Mouse (Mus musculus) cerebellum, adult 11 months (tissue): ENCODE measurements at regions not wholly inside any gene's neighbourhood (a gene's known extent, or its start where the extent isn't known, plus 50 kb on each side); places are given as distances from the start of the nearest gene placed in this dataset.

ENCODE experiments used
- DNase-seq: peaks from one replicate; pipeline ENCODE4 v3.0.0; 2022

DNA sequence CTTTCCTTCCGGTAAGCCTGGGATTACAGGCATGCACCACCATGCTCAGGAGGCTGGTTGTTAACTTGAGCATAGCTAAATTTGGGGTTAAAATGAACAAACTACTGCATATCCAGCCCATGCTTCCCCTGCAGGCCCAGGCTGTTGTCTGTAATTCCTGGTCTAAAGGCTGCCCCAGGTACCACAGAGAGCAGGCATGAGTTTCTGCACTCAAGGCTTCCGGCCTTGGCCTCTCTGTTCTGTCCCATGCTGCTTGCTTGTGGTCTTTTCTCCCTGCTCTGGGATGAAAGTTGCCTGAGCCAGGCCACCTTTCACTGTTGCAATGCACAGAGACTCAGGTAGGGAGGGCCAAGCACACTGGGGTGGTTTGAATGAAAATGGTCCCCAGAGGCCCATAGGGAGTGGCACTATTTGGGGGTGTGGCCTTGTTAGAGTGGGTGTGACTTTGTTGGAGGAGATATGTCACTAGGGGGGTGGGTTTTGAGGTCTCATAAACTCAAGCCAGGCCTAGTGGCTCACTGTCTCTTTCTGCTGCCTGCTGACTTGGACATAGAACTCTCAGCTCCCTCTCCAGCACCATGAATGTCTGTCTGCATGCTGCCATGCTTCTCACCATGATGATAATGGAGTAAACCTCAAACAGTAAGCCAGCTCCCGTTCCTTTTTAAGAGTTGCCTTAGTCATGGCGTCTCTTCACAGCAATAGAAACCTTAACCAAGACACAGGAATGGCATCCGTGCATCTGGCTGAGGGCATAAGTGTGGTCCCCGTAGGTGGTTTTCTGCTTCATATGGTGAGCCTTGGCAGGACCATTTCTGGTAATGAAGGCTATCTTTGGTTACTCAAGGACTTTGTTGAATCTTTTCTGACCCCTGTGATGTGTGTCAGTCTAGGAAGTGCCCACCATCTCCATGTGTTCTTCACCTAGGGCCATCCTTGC lies 86.7 kb upstream of the Zfp366 start:
- DNase-seq: no peak

DNA sequence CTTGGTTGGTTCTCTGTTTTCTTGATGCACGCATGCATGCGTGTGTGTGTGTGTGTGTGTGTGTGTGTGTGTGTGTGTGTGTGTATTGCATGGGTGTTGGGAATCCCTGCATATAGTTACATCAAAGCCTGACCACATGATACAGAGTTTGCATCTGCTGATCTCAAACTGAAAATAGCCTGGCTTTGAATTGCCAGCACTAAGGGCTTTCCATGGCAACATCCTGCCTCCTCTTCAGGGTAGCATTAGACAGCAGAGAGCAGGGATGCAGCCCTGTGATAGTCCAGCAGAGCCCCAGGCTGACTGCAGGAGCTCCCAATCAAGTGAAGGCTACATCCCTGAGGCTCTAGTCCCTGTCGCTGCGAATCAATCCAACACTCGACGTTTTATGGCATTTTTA lies 87.8 kb upstream of the Zfp366 start:
- no peak for DNase-seq

DNA sequence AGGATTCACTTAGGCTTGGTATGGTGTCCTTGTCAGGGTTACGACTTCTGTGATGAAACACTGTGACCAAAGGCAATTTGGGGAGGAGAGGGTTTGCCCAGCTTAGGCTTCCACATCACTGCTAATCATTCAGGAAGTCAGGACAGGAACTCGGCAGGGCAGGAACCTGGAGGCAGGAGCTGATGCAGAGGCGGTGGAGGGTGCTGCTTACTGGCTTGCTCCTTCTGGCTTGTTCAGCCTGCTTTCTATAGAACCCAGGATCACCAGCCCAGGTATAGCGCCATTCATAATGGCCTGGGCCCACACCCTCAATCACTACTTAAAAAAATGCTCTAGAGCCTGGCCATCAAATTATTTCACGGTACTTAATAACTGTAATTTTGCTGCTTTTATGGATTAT lies 89.6 kb upstream of the Zfp366 start:
- no peak for DNase-seq

DNA sequence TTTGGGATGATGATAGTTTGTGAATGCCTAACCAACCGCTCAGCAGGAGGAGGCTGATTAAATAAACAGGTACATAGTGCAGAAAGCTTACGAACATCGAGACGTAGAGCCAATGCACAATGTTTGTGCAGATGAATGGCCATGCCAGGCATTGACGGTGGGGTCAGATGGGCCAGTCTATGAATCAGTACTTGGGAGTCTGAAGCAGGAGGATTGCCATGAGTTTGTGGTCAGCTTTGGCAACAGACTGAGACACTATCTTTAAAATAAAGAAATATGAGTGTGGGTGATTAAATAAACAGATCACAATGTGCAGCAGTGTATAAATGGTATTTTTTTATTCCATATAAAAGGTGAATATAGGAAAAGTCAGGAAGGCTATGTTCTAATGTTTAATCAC lies 90.4 kb upstream of the Zfp366 start:
- no peak for DNase-seq

DNA sequence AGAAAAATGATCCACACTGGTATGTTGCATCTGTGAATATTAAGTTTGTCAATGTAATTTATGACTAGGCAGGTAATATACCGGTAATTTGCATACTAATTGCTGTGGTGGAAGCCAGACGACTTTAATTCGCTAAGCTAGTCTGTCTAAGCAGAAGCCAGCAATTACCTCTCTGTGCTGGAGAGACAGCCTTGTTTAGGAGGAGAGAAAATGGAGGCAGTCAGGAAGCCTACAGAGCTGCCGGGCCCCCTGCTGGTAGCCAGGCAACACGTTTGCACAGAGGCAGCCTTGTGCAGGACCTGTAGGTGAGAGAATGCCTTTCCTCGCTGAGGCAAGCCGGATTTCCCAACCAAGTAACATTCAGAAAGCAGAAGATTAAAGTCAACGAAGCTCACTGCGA lies 91.4 kb upstream of the Zfp366 start:
- peak; percentile 12 for DNase-seq

DNA sequence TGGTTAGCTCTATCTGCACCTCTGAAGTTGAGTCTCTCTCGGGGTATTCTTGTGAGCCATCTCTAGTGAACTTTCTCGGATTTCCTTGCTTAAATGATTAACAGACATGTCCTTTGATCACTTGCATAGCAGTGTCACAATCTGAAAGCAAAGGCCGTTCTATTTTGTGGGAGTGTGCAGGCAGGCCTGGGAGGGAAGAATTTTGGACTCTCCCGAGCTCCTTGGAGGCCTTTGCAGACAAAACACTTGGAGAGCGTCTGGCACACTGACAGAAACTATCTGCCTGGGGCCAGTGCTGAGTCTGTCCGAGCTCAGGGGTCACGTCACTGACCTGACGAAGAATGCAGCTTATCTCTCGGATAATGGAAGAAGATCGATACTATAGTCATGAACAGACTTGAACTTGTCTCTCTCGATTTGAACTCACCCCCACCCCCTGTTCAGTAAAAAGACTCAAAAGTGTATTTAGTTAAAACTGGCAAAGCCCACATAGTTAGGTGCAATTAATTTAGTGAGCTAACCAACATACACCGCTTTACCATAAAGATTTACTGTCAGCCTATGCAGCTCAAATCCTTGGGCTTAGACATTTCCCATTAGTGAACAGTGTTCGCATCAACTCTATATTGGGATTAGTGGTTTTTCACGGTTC lies 92.2 kb upstream of the Zfp366 start:
- DNase-seq: no peak

DNA sequence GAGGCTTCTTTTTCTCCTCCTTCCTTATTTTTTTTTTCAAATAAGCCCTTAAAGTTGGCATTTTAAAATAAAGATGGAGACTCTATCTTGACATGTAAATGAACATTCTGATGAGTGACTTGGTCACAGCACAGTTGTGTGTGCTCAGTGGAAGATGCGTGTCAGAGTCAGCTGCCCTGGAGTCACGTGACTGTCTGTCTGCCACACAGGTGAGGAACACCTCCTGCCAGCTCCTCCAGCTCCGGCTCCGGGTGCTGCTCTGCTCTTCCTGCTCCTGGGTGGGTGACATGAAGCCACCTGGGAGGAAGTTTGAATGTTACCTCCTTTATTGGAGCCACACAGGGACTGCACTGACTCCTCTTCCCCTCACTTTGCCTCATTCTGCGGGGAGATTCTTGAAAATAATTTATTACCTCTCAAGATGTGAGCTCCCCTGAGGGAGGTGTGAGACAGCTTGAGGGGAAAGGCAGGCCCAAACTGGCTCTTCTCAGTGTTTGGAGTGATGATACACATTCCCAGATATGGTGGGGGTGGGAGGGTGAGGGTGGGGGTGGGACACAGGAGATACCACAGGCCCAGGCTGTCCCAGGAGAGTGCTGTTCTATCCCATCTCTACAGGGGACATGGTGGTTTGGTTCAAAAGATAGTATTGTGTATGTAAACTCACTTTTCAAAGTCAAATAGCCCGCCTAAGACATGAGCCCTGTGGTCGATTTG lies 92.9 kb upstream of the Zfp366 start:
- DNase-seq: no peak

DNA sequence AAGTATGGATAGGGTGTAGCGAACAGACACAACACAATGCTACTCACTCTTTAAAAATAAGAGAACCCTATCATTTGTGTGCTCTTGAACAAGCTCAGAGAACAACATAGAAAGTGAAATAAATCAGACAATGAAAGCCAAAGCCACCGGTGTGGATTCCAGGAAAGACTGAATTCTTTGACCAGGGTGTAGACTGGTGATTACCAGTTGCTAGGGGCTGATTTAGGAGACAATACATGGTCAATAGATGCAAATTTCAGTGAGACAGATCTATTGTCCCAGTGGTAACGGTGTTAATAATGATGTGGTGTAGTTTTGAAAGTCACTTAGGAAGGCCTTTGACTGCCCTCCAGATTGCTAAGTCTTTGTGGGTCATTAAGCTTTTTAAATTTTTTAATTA lies 94.3 kb upstream of the Zfp366 start:
- no peak for DNase-seq

DNA sequence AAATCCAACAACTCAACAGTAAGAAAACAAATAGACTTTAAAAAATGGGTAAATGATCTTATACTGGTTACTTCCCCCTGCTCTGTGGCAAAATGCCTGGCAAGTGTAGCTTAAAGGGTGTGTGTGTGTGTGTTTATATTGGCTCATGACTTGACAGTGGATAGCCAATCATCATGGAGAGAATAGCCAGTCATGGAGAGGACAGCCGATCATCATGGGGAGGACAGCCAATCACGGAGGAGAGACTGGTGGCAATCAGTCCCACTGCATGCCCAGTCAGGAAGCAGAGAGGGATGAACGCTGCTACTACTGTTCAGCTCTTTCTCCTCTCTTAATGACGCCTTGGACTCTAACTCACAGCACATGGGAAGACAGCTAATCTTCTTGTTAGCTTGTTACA lies 96.3 kb upstream of the Zfp366 start:
- no peak for DNase-seq

DNA sequence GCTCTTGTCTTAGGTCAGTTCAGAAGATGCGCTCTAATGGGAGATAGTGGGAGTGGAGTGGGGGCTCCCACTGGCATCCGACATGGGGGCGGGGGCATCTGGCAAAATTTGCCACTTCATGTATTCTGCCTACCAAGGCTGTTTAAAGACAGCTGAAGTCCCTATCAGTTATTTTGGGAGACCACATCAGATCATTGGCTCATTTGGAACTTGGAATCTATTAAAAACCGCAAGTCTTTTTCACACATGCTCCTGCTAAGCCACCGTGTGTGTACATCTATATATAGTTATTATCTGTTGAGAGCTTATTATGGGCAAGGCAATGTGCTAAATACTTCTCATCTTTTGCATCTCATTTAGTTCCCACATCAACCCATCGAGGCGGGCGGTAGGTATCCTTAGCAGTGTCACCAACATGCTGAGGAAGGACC lies 95.0 kb upstream of the 1700024P04Rik start:
- DNase-seq: no peak

DNA sequence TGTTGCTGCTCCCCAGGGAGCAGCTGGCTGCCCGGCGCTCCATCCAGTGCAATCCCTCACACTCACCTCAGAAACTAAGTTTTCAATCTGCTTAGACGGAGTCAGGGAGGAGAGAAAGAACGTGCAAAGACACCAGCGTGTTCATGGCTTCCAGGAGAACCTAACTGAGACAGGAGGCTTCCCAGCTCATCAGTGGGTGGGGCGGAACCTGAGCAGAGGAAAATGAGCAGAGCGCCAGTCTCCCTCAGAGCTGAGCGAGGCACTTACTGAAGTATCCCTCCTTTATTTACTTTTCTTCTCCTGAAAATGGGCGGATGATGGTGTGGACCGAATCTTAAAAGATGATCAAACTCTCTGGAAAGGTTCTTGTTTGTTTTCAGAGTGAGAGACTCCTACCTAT lies 94.3 kb upstream of the 1700024P04Rik start:
- no peak for DNase-seq

DNA sequence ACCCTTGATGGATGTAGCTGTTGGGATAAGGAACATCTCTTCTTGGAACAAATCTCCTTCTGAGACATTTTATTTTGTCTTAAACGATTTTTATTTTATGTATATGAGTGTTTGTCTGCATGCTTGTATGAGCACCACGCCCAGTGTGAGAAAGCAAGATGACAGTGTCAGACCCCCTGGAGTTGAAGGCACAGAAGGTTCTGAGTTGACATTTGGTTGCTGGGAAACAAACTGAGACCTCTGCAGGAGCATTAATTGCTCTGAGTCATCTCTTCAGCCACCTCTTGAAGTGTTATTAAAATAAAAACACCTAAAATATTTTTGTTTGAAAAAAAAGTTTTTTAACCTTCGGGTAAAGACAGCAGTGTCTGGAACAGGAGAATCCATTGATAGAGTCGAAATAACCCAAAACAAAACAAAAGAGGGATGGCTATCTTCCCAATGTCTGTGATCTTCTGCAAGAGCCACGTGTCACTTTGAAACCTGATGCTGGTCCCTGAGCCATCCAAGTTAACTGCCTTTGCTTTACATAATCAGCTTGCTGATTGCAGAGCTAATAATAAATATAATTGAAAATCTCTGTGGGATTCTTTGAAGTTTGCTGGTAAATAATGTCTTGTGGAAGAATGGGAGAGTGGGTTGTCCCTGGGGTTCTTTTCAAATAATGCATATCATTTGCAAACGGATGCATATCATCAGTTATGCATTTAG lies 92.8 kb upstream of the 1700024P04Rik start:
- DNase-seq: no peak

DNA sequence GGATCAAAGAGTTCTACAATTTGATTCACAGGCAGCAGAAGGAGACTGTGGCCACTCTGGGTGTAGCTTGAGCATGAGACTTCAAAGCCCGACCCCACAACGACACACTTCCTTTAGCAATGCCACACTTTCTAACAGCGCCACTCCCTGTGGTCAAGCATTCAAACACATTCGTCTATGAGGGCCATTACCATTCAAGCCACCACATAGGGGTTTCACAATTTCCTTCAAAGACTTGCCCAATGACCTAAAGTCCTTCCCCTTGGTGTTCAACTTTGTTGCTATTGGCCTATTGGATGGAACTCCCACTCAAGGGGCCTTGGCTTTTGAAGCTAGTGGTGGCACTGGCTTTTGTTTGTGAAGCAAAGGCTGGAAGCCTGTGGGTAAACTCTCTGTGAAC lies 91.1 kb upstream of the 1700024P04Rik start:
- no peak for DNase-seq

DNA sequence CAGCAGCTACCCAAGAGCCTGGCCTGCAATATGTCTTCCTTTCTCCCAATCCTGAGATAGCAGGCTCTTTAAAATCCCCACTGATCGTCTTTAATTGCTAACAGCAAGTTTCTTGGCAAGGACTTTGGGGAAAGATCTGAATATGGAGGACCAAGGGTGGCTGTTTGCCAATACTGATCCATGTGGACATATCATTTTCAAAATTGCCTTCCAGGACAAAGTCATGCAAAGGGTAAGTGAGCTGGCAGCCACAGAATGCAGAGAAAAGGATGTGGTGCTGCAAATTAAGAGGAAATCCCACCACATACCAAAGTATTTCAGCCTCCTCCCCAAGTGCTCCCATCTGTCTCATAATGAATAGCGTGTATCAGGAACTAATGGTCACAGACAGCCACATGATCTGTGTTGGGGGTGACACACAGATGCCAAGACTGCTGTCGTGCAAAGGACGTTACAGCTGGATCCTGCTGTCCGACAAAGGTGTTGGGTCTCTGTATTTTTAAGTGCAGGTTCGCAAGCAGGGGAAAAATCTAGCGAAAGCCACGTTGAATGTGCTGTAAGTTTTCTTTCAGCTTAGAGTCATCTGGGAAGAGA lies 87.6 kb upstream of the 1700024P04Rik start:
- DNase-seq: no peak

DNA sequence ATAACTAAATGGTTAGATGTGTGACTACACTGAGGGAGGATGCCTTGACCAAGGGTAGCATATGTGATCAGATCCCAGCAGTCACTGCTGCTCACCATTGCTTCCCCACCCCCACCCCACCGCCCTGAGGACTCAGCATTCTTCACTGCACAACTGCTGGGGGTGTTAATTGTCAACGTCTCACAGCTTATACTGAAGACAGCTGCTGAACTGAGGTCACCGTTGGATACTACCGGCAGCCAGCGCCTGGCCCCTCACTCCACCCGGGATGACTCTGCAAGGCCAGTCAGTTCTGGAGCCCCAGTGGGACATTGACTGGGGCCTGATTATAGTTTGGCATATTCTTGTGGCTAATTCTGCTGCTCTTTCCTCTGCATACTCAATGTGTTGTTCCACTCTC lies 87.0 kb upstream of the 1700024P04Rik start:
- DNase-seq: no peak

DNA sequence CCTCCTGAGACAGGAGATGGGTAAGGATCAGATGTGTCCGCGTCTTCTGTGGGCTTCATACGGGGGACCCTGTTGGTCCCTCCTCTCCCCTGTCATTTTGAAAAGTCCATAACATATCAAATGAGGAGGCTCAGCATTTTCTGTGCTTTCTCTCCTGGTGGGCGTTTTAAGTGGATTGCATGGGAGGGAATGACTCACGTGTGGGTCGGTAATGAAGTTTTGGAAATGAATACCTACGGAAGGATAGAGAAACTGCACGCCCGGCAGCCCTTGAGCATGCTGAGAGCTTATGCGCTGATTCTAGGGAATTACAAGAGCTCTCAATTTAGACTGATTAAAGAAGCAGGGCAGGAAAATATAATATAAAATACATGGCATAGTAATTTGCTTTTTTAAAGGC lies 85.4 kb upstream of the 1700024P04Rik start:
- DNase-seq: no peak

DNA sequence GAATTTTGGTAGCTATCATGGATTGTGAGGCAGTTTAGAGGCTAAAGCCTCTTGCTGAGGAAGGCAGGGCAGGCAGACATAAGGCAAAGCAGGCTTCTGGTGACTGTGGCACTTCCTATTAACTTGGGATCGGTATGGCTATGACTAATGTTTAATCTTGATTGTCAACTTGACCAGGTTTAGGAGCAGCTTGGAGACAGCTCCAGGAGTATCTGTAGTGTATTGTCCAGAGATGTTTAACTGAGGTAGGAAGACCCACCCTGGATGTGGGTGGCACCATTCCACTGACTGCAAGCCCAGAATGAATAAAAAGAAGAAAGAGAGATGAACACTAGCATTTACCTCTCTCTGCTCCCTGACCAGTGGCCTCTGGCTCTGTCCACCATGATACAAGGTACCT lies 83.1 kb upstream of the 1700024P04Rik start:
- no peak for DNase-seq

DNA sequence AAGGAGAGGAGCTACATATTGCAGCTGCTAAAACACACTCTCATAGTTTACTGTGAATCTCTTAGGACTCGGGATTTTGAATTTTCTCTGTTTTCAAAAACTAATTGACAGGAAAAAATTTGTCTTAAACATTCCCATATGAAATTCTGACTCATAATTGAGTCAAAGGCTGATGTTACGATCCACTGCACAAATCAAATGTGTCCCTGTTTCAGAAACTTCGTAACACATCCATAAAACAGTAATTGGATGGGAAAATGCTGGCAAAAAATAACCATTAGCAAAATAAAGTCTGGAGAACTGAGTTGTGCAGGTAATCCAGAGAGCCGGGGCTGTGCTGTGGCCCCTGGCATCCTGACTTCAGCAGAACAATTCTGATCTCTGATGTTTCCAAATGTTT lies 79.1 kb upstream of the 1700024P04Rik start:
- no peak for DNase-seq

DNA sequence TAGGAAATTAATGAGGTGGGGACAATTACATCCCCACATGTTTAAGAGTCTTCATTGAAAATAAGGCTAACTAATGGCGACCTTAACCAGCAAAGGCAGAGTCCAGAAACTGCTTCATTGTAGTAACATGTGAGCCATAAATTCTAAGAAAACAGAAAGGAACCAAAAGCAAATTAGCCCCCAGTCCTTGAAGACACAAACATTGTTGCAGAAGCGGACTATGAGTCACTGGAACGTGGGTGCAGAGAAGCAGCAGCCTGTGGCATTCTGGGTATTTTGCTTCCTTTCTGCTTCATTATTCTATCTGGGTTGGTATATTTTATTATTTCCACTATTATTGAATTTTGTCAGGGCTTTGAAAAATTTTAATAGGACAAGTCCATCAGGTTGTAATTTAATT lies 78.6 kb upstream of the 1700024P04Rik start:
- DNase-seq: no peak

DNA sequence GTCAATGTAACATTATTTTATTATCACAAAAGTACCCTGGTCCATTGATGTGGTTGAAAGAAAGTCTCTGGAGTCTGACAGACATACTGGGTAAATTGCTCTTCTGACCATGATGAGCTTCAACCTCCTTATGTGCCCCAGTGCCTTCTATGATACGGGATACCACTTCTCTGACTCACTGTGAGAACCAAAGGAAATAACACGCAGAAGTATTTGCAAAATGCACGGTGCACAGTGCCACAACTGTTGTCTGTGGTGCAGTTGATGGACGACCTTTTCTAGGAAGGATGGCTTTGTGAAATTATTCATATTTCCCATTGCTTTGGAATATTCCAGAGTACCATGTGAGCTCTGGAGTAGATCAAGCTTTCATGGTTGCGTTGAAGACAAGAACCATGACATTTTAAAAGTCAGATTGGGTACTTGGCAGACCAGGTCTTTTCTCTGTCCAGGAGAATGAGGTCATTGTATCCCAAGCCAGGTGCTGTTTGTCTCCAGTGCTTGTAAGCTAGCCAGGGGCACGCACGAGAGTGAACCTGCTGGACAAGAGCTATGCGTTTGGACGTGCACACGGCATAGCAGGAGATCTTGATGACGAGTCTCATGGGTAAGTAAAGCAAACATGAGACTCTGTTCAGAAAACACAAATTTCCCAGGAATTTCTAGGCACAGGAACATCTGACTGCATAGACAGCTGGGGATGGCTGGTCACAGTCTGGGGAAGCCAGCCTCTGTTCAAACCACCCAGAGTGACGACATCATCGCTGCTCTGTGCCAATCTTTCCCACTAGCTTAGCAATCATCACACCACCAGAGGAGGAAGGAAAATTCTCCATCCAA lies 74.0 kb upstream of the 1700024P04Rik start:
- DNase-seq: no peak

DNA sequence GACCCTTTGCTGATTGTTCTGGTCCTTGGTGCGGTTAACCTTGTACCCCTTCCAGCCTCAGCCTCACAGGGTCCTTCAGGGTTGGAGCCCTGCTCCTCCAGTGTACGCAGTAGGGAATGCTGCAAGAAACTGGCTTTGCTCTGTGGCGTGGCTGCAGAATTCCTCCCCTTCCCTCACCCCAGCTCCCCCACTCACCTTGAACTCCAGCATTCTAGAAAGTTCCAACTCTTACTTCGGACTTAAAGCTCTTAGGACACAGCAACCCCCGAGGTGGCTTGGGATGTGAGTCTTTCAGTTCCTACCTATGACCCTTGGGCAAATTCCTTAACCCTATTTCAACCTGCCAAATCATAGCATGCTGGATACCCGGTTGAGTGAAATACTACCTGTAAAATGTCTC lies 73.3 kb upstream of the 1700024P04Rik start:
- DNase-seq: no peak

DNA sequence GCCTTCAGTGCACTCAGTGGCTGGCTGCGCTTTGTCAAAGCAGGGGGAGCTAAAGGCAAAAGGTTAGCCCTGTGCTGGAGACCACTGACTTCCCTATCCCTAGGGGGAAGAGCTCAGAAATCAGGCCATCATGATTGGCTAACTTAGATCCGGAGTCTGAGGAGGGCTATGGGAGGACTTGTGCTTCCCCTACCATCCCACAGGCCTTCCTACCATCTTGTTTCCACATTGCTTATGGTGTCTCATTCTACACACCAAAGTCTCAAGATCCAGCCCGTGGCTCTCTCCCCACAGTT lies 72.9 kb upstream of the 1700024P04Rik start:
- no peak for DNase-seq
